Mouse (Mus musculus) stomach, embryonic 14.5 days (tissue): Measurements from ENCODE around the gene Senp8. TPM values are rescaled to one million over a fixed set of nuclear protein-coding genes. Genes with fewer than 3 reads are reported as not detected.

Experiments
- ATAC-seq: fragments of 200-750 bp; cut with Nextera tagmentation; 2 replicates; pipeline ENCODE4 v1.8.0; 2017; ENCODE audit warnings: low read depth, moderate TSS enrichment; ENCODE audit not compliant: insufficient number of reproducible peaks, insufficient read depth, low FRiP score
- H3K27ac ChIP-seq: fragments of 300-500 bp; sonication (generic); 2 replicates; pipeline ENCODE4 v1.5.1; 2014; ENCODE audit warnings: mild to moderate bottlenecking, low read length, moderate library complexity, mixed read lengths
- H3K27me3 ChIP-seq: fragments of 300-500 bp; sonication (generic); 2 replicates; pipeline ENCODE4 v1.6.1; 2014; ENCODE audit warnings: low read length, control low read depth, mixed read lengths; ENCODE audit not compliant: control insufficient read depth, insufficient read depth
- H3K36me3 ChIP-seq: fragments of 300-500 bp; sonication (generic); 2 replicates; pipeline ENCODE4 v1.6.1; 2014; ENCODE audit warnings: mild to moderate bottlenecking, control low read depth, low read length, moderate library complexity, mixed read lengths; ENCODE audit not compliant: control insufficient read depth, insufficient read depth
- H3K4me1 ChIP-seq: fragments of 300-500 bp; sonication (generic); 2 replicates; pipeline ENCODE4 v1.6.1; 2014; ENCODE audit warnings: low read length, control low read depth, mixed read lengths; ENCODE audit not compliant: control insufficient read depth, insufficient read depth
- H3K4me2 ChIP-seq: fragments of 300-500 bp; sonication (generic); replicated peaks from 2 replicates; pipeline ENCODE4 v1.6.1; 2014; ENCODE audit warnings: low read depth, low read length, control low read depth
- H3K4me3 ChIP-seq: fragments of 300-500 bp; sonication (generic); 2 replicates; pipeline ENCODE4 v1.5.1; 2014; ENCODE audit warnings: low read depth, low read length, control low read depth
- H3K9ac ChIP-seq: fragments of 300-500 bp; sonication (generic); replicated peaks from 2 replicates; pipeline ENCODE4 v1.6.1; 2014; ENCODE audit warnings: low read depth, mild to moderate bottlenecking, control low read depth, low read length, moderate library complexity, mixed read lengths
- H3K9me3 ChIP-seq: fragments of 300-500 bp; sonication (generic); 2 replicates; pipeline ENCODE4 v1.6.1; 2016; ENCODE audit warnings: low read depth, low read length, control low read depth; ENCODE audit not compliant: control insufficient read depth
- WGBS: fragments of 180-500 bp; shearing (Covaris S2); extraction: QIAGEN DNeasy Blood & Tissue Kit; methylation state at CpG from one replicate; pipeline ENCODE4 v1.1.7; 2014; 5-methylcytosine and 5-hydroxymethylcytosine counted together
- polyA plus RNA-seq: library from polyadenylated mRNA; unstranded; fragments of >200 nt; fragmentation: Nextera tagmentation; extraction: Ambion mirVana; gene quantifications from 2 replicates; pipeline ENCODE4 v1.2.1, GENCODE M21; 2014

Senp8 gene
- polyA plus RNA-seq, 1 experiment from 2014 or later, result 12.4 TPM

GRCm38 (mm10) chr9:59723791-59724442, 26.6 kb downstream of the Senp8 start:
- no peak; the same call in 1 of the 2 replicates for ATAC-seq
- H3K27ac ChIP-seq, result no peak overlapping the region
- H3K9me3 ChIP-seq, result no peaks in the 10 kb centered on the region
- H3K4me1 ChIP-seq, result peaks cover 10% of the 10 kb centered on the region; the same call in 1 of the 2 replicates
- no peaks in the 10 kb centered on the region for H3K36me3 ChIP-seq
- no peaks in the 10 kb centered on the region for H3K27me3 ChIP-seq
- no peak overlapping the region for H3K4me2 ChIP-seq
- 46% methylated on average over 8 of the region's 8 CpGs for WGBS
- no peak overlapping the region for H3K9ac ChIP-seq
- no peak overlapping the region for H3K4me3 ChIP-seq

- Histone ChIP-seq H3K9me3 (no peaks in the 10 kb centered on the region), H3K4me3 (no peak overlapping the region), H3K9ac (no peak overlapping the region), H3K27me3 (no peaks in the 10 kb centered on the region), H3K4me2 (peak overlapping the region; percentile 29; the same call in 1 of the 2 replicates), H3K27ac (no peak overlapping the region), H3K4me1 (peaks cover 10% of the 10 kb centered on the region; the same call in 1 of the 2 replicates), H3K36me3 (no peaks in the 10 kb centered on the region)
- ATAC-seq, result no peak; the same call in 1 of the 2 replicates
- WGBS, result 14% methylated on average over 10 of the region's 10 CpGs
Measured at GRCm38 (mm10) chr9:59723096-59723657, 27.3 kb downstream of the Senp8 start.

- no peak overlapping the region for H3K4me2 ChIP-seq
- no peak overlapping the region for H3K9ac ChIP-seq
- H3K9me3 ChIP-seq, result no peaks in the 10 kb centered on the region
- H3K27me3 ChIP-seq, result no peaks in the 10 kb centered on the region
- WGBS, result 82% methylated on average over 5 of the region's 5 CpGs
- no peak for ATAC-seq
- no peaks in the 10 kb centered on the region for H3K36me3 ChIP-seq
- H3K4me1 ChIP-seq, result peaks cover 10% of the 10 kb centered on the region; the same call in 1 of the 2 replicates
- H3K4me3 ChIP-seq, result no peak overlapping the region
- no peak overlapping the region for H3K27ac ChIP-seq
Measured at GRCm38 (mm10) chr9:59721144-59721543, 29.4 kb downstream of the Senp8 start.

GRCm38 (mm10) chr9:59718237-59718636, 32.3 kb downstream of the Senp8 start:
- WGBS, result 87% methylated on average over 4 of the region's 4 CpGs

GRCm38 (mm10) chr9:59716275-59716898, 34.1 kb downstream of the Senp8 start:
- ATAC-seq, result no peak

More at GRCm38 (mm10) chr9:59718237-59718636, 32.3 kb downstream of the Senp8 start:
- Histone ChIP-seq H3K4me1 (peaks cover under 1% of the 10 kb centered on the region; the same call in 1 of the 2 replicates), H3K27ac (no peak overlapping the region), H3K27me3 (no peaks in the 10 kb centered on the region), H3K4me3 (no peak overlapping the region), H3K9me3 (no peaks in the 10 kb centered on the region), H3K4me2 (no peak overlapping the region), H3K9ac (no peak overlapping the region), H3K36me3 (no peaks in the 10 kb centered on the region)
- ATAC-seq, result no peak

GRCm38 (mm10) chr9:59709225-59709624, 41.3 kb downstream of the Senp8 start:
- Histone ChIP-seq H3K4me2 (no peak overlapping the region), H3K9me3 (no peaks in the 10 kb centered on the region), H3K36me3 (no peaks in the 10 kb centered on the region), H3K4me1 (no peaks in the 10 kb centered on the region), H3K4me3 (no peak overlapping the region), H3K27ac (no peak overlapping the region), H3K9ac (no peak overlapping the region), H3K27me3 (no peaks in the 10 kb centered on the region)
- ATAC-seq, result no peak
- 84% methylated on average over 3 of the region's 3 CpGs for WGBS

More at GRCm38 (mm10) chr9:59716275-59716898, 34.1 kb downstream of the Senp8 start:
- H3K4me2 ChIP-seq, result no peak overlapping the region
- 58% methylated on average over 7 of the region's 7 CpGs for WGBS
- H3K36me3 ChIP-seq, result no peaks in the 10 kb centered on the region
- no peaks in the 10 kb centered on the region for H3K27me3 ChIP-seq
- no peak overlapping the region for H3K27ac ChIP-seq
- H3K4me1 ChIP-seq, result no peaks in the 10 kb centered on the region
- H3K4me3 ChIP-seq, result no peak overlapping the region
- H3K9me3 ChIP-seq, result no peaks in the 10 kb centered on the region
- H3K9ac ChIP-seq, result no peak overlapping the region

- WGBS, result 50% methylated on average over 10 of the region's 10 CpGs
- ATAC-seq, result 0 out of 2 replicates have a peak, but pooled peaks have one; percentile 23
- H3K36me3 ChIP-seq, result no peaks in the 10 kb centered on the region
- H3K4me1 ChIP-seq, result no peaks in the 10 kb centered on the region
- no peak overlapping the region for H3K9ac ChIP-seq
- H3K9me3 ChIP-seq, result no peaks in the 10 kb centered on the region
- H3K4me2 ChIP-seq, result no peak overlapping the region
- H3K4me3 ChIP-seq, result no peak overlapping the region
- H3K27ac ChIP-seq, result no peak overlapping the region
- H3K27me3 ChIP-seq, result no peaks in the 10 kb centered on the region
Measured at GRCm38 (mm10) chr9:59706850-59707825, 43.4 kb downstream of the Senp8 start.

GRCm38 (mm10) chr9:59703099-59703498, 47.4 kb downstream of the Senp8 start:
- Histone ChIP-seq H3K9me3 (no peaks in the 10 kb centered on the region), H3K27ac (no peak overlapping the region), H3K36me3 (no peaks in the 10 kb centered on the region), H3K4me2 (no peak overlapping the region), H3K27me3 (no peaks in the 10 kb centered on the region), H3K9ac (no peak overlapping the region), H3K4me3 (no peak overlapping the region), H3K4me1 (no peaks in the 10 kb centered on the region)
- 59% methylated on average over 6 of the region's 6 CpGs for WGBS
- no peak for ATAC-seq
